8 mouse cellular contexts compared by ENCODE assay signal in the genomic region with DNA sequence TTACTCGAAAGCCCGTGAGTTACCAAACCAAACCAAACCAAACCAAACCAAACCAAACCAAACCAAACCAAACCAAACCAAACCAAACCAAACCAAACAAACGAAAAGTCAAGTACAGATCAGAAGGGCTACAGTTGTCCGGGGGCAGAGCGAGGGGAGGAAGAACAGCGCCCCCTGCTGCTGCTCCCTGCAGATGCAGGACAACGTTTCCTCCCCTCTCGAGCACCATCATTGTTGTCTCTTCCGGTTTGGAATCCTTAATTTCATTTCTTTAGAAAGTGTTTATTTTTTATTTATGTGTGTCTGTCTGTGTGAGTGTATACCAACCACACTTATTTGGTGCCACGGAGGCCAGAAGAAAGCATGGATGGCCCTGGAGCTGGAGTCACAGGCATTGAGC. TPM values are rescaled to one million over a fixed set of nuclear protein-coding genes. Genes with fewer than 3 reads are reported as not detected.
DNase-seq lines count a peak whose midpoint lies in the region; ATAC-seq and TF ChIP-seq lines count a peak whose summit lies in the region.
"Had no signal": no experiment of that assay in that cellular context is flagged by ENCODE, and none has a peak within 500 bp of the region (broad histone marks: within the 10 kb centered on the region; RNA-seq: fewer than 3 reads in every experiment).

No protein-coding gene starts in this region.

- peak; percentile 9 for DNase-seq in lung, postnatal 0 days (ENCODE audit: low spot score)
- no peak for DNase-seq in lung, postnatal 10 days
- DNase-seq in T-cell, adult 2 months (ENCODE audit: low spot score): peak; percentile 4
- DNase-seq in liver, embryonic 14.5 days (ENCODE audit: low read depth in 3 of 3, low spot score in 3 of 3): no peak
- peak; percentile 38 to 43 for DNase-seq in thymus, postnatal 36 days
- no peak for DNase-seq in heart, adult 11 months
- DNase-seq in gastrocnemius, postnatal 4 days (ENCODE audit: low spot score in 2 of 2): no peak
- DNase-seq: cerebellum, adult 9-11 months had no signal

- TF ChIP-seq EP300 in lung, postnatal 0 days (IDR thresholded peaks at IDR 0.05): no peak
- TF ChIP-seq EP300 in liver, embryonic 14.5 days (IDR thresholded peaks at IDR 0.05; ENCODE audit: low read depth): no peak

- 65% methylated on average over 10 of the region's 10 CpGs for WGBS in lung, postnatal 0 days
- WGBS in liver, embryonic 14.5 days (ENCODE audit: insufficient replicate concordance): 52% methylated on average over 10 of the region's 10 CpGs

- TF ChIP-seq CTCF in lung, postnatal 0 days (IDR thresholded peaks at IDR 0.05): peak; percentile 52
- peak; percentile 82 for TF ChIP-seq CTCF in liver, embryonic 14.5 days (IDR thresholded peaks at IDR 0.05; ENCODE audit: low read depth)

- H3K27ac ChIP-seq in lung, postnatal 0 days (ENCODE audit: low read length): no peak overlapping the region
- H3K27ac ChIP-seq in liver, embryonic 14.5 days: no peak overlapping the region

- H3K36me3 ChIP-seq in lung, postnatal 0 days (ENCODE audit: insufficient read depth, low read length): no peaks in the 10 kb centered on the region
- no peaks in the 10 kb centered on the region for H3K36me3 ChIP-seq in liver, embryonic 14.5 days (replicated peaks; ENCODE audit: control insufficient read depth, insufficient read depth, low read depth)

- no peaks in the 10 kb centered on the region for H3K27me3 ChIP-seq in lung, postnatal 0 days (replicated peaks; ENCODE audit: insufficient read depth, low read length)
- no peaks in the 10 kb centered on the region for H3K27me3 ChIP-seq in liver, embryonic 14.5 days (ENCODE audit: control insufficient read depth, insufficient read depth, low read length)

- H3K4me3 ChIP-seq in lung, postnatal 0 days (ENCODE audit: low read depth, low read length): no peak overlapping the region
- no peak overlapping the region for H3K4me3 ChIP-seq in liver, embryonic 14.5 days (ENCODE audit: insufficient read depth in 1 of 2, low read depth in 2 of 2, low read length in 2 of 2)

- H3K9me3 ChIP-seq in lung, postnatal 0 days (ENCODE audit: low read length): no peaks in the 10 kb centered on the region
- H3K9me3 ChIP-seq in liver, embryonic 14.5 days (ENCODE audit: control insufficient read depth, low read length): no peaks in the 10 kb centered on the region

- no peaks in the 10 kb centered on the region for H3K4me1 ChIP-seq in lung, postnatal 0 days (ENCODE audit: insufficient read depth, low read depth, low read length)
- no peaks in the 10 kb centered on the region for H3K4me1 ChIP-seq in liver, embryonic 14.5 days (replicated peaks; ENCODE audit: control insufficient read depth in 2 of 2, insufficient read depth in 2 of 2, low read length in 1 of 2)

- no peak overlapping the region for H3K9ac ChIP-seq in lung, postnatal 0 days (replicated peaks; ENCODE audit: low read depth)
- no peak overlapping the region for H3K9ac ChIP-seq in liver, embryonic 14.5 days (replicated peaks)

- no peak overlapping the region for H3K4me2 ChIP-seq in lung, postnatal 0 days (replicated peaks; ENCODE audit: low read depth, low read length)
- H3K4me2 ChIP-seq in liver, embryonic 14.5 days (ENCODE audit: low read depth): no peak overlapping the region

- ATAC-seq in lung, postnatal 0 days: no peak
- ATAC-seq in liver, embryonic 14.5 days (ENCODE audit: insufficient read depth): no peak

RNA-seq across cellular contexts. Expression of a gene that starts 26.7 kb away (rescaled TPM):
- 65.8 and 66.5 TPM in 2 replicates for polyA plus RNA-seq in lung, postnatal 0 days (2015; fragmentation: Nextera tagmentation; extraction: Ambion mirVana)
- polyA plus RNA-seq in liver, embryonic 14.5 days (2012; rRNA removed): 9.8 and 17.7 TPM in 2 replicates
- polyA plus RNA-seq in liver, embryonic 14.5 days (2014; fragmentation: Nextera tagmentation; extraction: Ambion mirVana): 55.9 and 59.1 TPM in 2 replicates
- total RNA-seq in gastrocnemius, postnatal 4 days (2021): 10 to 100 TPM; 45.5 to 54.3 TPM

Comparison
In these comparisons a context has a peak if more than half of its experiments do, and no peak if none do; other contexts are left out.
1. DNase-seq: peak in lung, postnatal 0 days (single experiment), T-cell, adult 2 months (single experiment) and thymus, postnatal 36 days (2 of 2); none in lung, postnatal 10 days (single experiment), liver, embryonic 14.5 days (0 of 3), heart, adult 11 months (single experiment) and gastrocnemius, postnatal 4 days (0 of 2).